Mouse (Mus musculus): ENCODE data around the gene Kirrel2. TPM values are rescaled to one million over a fixed set of nuclear protein-coding genes. Genes with fewer than 3 reads are reported as not detected.

Kirrel2 gene
- polyA plus RNA-seq, 1 experiment from 2014 or later, result 2.0 TPM

- ATAC-seq, result no peak
- no peak overlapping the region for H3K4me2 ChIP-seq (replicated peaks)
- no peaks in the 10 kb centered on the region for H3K4me1 ChIP-seq (replicated peaks)
- H3K9ac ChIP-seq, result no peak overlapping the region
- no peaks in the 10 kb centered on the region for H3K27me3 ChIP-seq (replicated peaks)
- 70% methylated on average over 4 of the region's 4 CpGs for WGBS
- no peak overlapping the region for H3K4me3 ChIP-seq (replicated peaks)
- no peak overlapping the region for H3K27ac ChIP-seq
- no peaks in the 10 kb centered on the region for H3K9me3 ChIP-seq
- H3K36me3 ChIP-seq, result no peaks in the 10 kb centered on the region
These were observed 55.1 kb downstream of the Kirrel2 start for GRCm38 (mm10) chr7:30402343-30402742.

GRCm38 (mm10) chr7:30399671-30400070 lies 57.8 kb downstream of the Kirrel2 start:
- H3K27ac ChIP-seq, result no peak overlapping the region
- H3K4me2 ChIP-seq (replicated peaks), result no peak overlapping the region
- no peaks in the 10 kb centered on the region for H3K9me3 ChIP-seq
- 48% methylated on average over 7 of the region's 7 CpGs for WGBS
- H3K27me3 ChIP-seq (replicated peaks), result no peaks in the 10 kb centered on the region
- no peaks in the 10 kb centered on the region for H3K36me3 ChIP-seq
- no peaks in the 10 kb centered on the region for H3K4me1 ChIP-seq (replicated peaks)
- H3K9ac ChIP-seq, result no peak overlapping the region
- H3K4me3 ChIP-seq (replicated peaks), result no peak overlapping the region
- ATAC-seq, result no peak

Other genes with a start within 250 kb of the Kirrel2 start
- gene Polr2i, start 225.7 kb downstream of the Kirrel2 start, polyA plus RNA-seq (2015; fragmentation: Nextera tagmentation; extraction: Ambion mirVana), result 115 and 116 TPM in 2 replicates
- gene Tbcb, start 225.4 kb downstream of the Kirrel2 start, polyA plus RNA-seq (2015; fragmentation: Nextera tagmentation; extraction: Ambion mirVana), result 136 and 148 TPM in 2 replicates
- gene Ovol3, start 222.0 kb downstream of the Kirrel2 start, polyA plus RNA-seq (2015; fragmentation: Nextera tagmentation; extraction: Ambion mirVana), result not detected in 2 replicates
- gene Thap8, start 177.6 kb downstream of the Kirrel2 start, polyA plus RNA-seq (2015; fragmentation: Nextera tagmentation; extraction: Ambion mirVana), result 0.34 and 0.56 TPM in 2 replicates
- gene Wdr62, start 177.3 kb downstream of the Kirrel2 start, polyA plus RNA-seq (2015; fragmentation: Nextera tagmentation; extraction: Ambion mirVana), result 6.6 and 8.4 TPM in 2 replicates
- 22.6 and 23.4 TPM in 2 replicates for gene Clip3, start 166.0 kb downstream of the Kirrel2 start, polyA plus RNA-seq (2015; fragmentation: Nextera tagmentation; extraction: Ambion mirVana)
- gene Alkbh6, start 149.0 kb downstream of the Kirrel2 start, polyA plus RNA-seq (2015; fragmentation: Nextera tagmentation; extraction: Ambion mirVana), result 63.9 and 68.5 TPM in 2 replicates
- 47.7 and 65.3 TPM in 2 replicates for gene Syne4, start 142.9 kb downstream of the Kirrel2 start, polyA plus RNA-seq (2015; fragmentation: Nextera tagmentation; extraction: Ambion mirVana)
- gene E130208F15Rik, start 135.9 kb downstream of the Kirrel2 start, polyA plus RNA-seq (2015; fragmentation: Nextera tagmentation; extraction: Ambion mirVana), result 1.8 TPM in 1 of 2 replicates, not detected in the other
- 15.5 and 18.0 TPM in 2 replicates for gene Sdhaf1, start 133.8 kb downstream of the Kirrel2 start, polyA plus RNA-seq (2015; fragmentation: Nextera tagmentation; extraction: Ambion mirVana)
- gene Lrfn3, start 94.9 kb downstream of the Kirrel2 start, polyA plus RNA-seq (2015; fragmentation: Nextera tagmentation; extraction: Ambion mirVana), result 2.9 and 3.9 TPM in 2 replicates
- gene Tyrobp, start 43.9 kb downstream of the Kirrel2 start, polyA plus RNA-seq (2015; fragmentation: Nextera tagmentation; extraction: Ambion mirVana), result 49.8 and 63.7 TPM in 2 replicates
- gene Hcst, start 37.8 kb downstream of the Kirrel2 start, polyA plus RNA-seq (2015; fragmentation: Nextera tagmentation; extraction: Ambion mirVana), result 2.2 and 2.5 TPM in 2 replicates
- gene Nfkbid, start 36.0 kb downstream of the Kirrel2 start, polyA plus RNA-seq (2015; fragmentation: Nextera tagmentation; extraction: Ambion mirVana), result 2.1 and 2.4 TPM in 2 replicates
- 39.0 and 40.8 TPM in 2 replicates for gene Aplp1, start 12.2 kb downstream of the Kirrel2 start, polyA plus RNA-seq (2015; fragmentation: Nextera tagmentation; extraction: Ambion mirVana)
- gene Nphs1, start 625 bp upstream of the Kirrel2 start, polyA plus RNA-seq (2015; fragmentation: Nextera tagmentation; extraction: Ambion mirVana), result 1.3 and 3.3 TPM in 2 replicates
- gene Prodh2, start 35.9 kb upstream of the Kirrel2 start, polyA plus RNA-seq (2015; fragmentation: Nextera tagmentation; extraction: Ambion mirVana), result 5.0 and 5.2 TPM in 2 replicates
- gene Arhgap33, start 77.4 kb upstream of the Kirrel2 start, polyA plus RNA-seq (2015; fragmentation: Nextera tagmentation; extraction: Ambion mirVana), result 7.4 and 7.8 TPM in 2 replicates
- 37.8 and 41.5 TPM in 2 replicates for gene Hspb6, start 94.5 kb upstream of the Kirrel2 start, polyA plus RNA-seq (2015; fragmentation: Nextera tagmentation; extraction: Ambion mirVana)
- 8.7 and 10.0 TPM in 2 replicates for gene Proser3, start 94.6 kb upstream of the Kirrel2 start, polyA plus RNA-seq (2015; fragmentation: Nextera tagmentation; extraction: Ambion mirVana)
- 46.3 and 48.4 TPM in 2 replicates for gene Lin37, start 102.1 kb upstream of the Kirrel2 start, polyA plus RNA-seq (2015; fragmentation: Nextera tagmentation; extraction: Ambion mirVana)
- gene U2af1l4, start 105.6 kb upstream of the Kirrel2 start, polyA plus RNA-seq (2015; fragmentation: Nextera tagmentation; extraction: Ambion mirVana), result 73.4 and 76.6 TPM in 2 replicates
- 9.0 and 10.3 TPM in 2 replicates for gene Gm49396, start 105.7 kb upstream of the Kirrel2 start, polyA plus RNA-seq (2015; fragmentation: Nextera tagmentation; extraction: Ambion mirVana)
- 148 and 151 TPM in 2 replicates for gene Psenen, start 105.9 kb upstream of the Kirrel2 start, polyA plus RNA-seq (2015; fragmentation: Nextera tagmentation; extraction: Ambion mirVana)
- 2.2 and 2.9 TPM in 2 replicates for gene Igflr1, start 107.7 kb upstream of the Kirrel2 start, polyA plus RNA-seq (2015; fragmentation: Nextera tagmentation; extraction: Ambion mirVana)
- gene Kmt2b, start 131.0 kb upstream of the Kirrel2 start, polyA plus RNA-seq (2015; fragmentation: Nextera tagmentation; extraction: Ambion mirVana), result 6.5 and 7.2 TPM in 2 replicates
- gene Zbtb32, start 141.2 kb upstream of the Kirrel2 start, polyA plus RNA-seq (2015; fragmentation: Nextera tagmentation; extraction: Ambion mirVana), result 0.87 and 1.6 TPM in 2 replicates
- gene Upk1a, start 155.2 kb upstream of the Kirrel2 start, polyA plus RNA-seq (2015; fragmentation: Nextera tagmentation; extraction: Ambion mirVana), result 8.5 and 10.0 TPM in 2 replicates
- 1,191 and 1,300 TPM in 2 replicates for gene Cox6b1, start 168.5 kb upstream of the Kirrel2 start, polyA plus RNA-seq (2015; fragmentation: Nextera tagmentation; extraction: Ambion mirVana)
- gene Etv2, start 178.2 kb upstream of the Kirrel2 start, polyA plus RNA-seq (2015; fragmentation: Nextera tagmentation; extraction: Ambion mirVana), result not detected in 2 replicates
- gene Rbm42, start 192.6 kb upstream of the Kirrel2 start, polyA plus RNA-seq (2015; fragmentation: Nextera tagmentation; extraction: Ambion mirVana), result 102 and 107 TPM in 2 replicates
- 38.7 and 40.5 TPM in 2 replicates for gene Haus5, start 207.3 kb upstream of the Kirrel2 start, polyA plus RNA-seq (2015; fragmentation: Nextera tagmentation; extraction: Ambion mirVana)
- gene Pmis2, start 213.9 kb upstream of the Kirrel2 start, polyA plus RNA-seq (2015; fragmentation: Nextera tagmentation; extraction: Ambion mirVana), result not detected in 2 replicates
- 3.2 and 4.7 TPM in 2 replicates for gene 2200002J24Rik, start 241.2 kb upstream of the Kirrel2 start, polyA plus RNA-seq (2015; fragmentation: Nextera tagmentation; extraction: Ambion mirVana)